Mouse (Mus musculus) brain, embryonic 14.5 days (tissue): ENCODE data around the gene Nrxn2. TPM values are rescaled to one million over a fixed set of nuclear protein-coding genes. Genes with fewer than 3 reads are reported as not detected.

Experiments used
- DNase-seq: peaks from one replicate; pipeline ENCODE4 v3.0.0-alpha.2; 2011; ENCODE audit warnings: low read depth
- CTCF ChIP-seq: fragments of 200-500 bp; IDR thresholded peaks from 2 replicates; pipeline ENCODE4 v1.5.1; 2012; ENCODE audit warnings: inconsistent platforms, mild to moderate bottlenecking, moderate library complexity, borderline replicate concordance; ENCODE audit not compliant: insufficient read depth, insufficient read length; ENCODE audit errors: extremely low read depth
- POLR2A ChIP-seq: fragments of 200-500 bp; IDR thresholded peaks from 2 replicates; pipeline ENCODE4 v1.6.1; 2012; ENCODE audit warnings: mild to moderate bottlenecking, inconsistent platforms, borderline replicate concordance; ENCODE audit not compliant: poor library complexity, insufficient read depth, insufficient read length, severe bottlenecking; ENCODE audit errors: extremely low read depth
- polyA plus RNA-seq: library from polyadenylated mRNA; depleted of rRNA; stranded (reverse); fragments of >200 nt; gene quantifications from 2 replicates; pipeline ENCODE4 v1.2.3, GENCODE M21; 2012

Nrxn2 gene
- polyA plus RNA-seq, 1 experiment: 311 TPM

- no peak for DNase-seq
- TF ChIP-seq CTCF: no peak
- no peak for TF ChIP-seq POLR2A
Measured at GRCm38 (mm10) chr19:6396237-6396636, 22.3 kb upstream of the Nrxn2 start.

- TF ChIP-seq CTCF (no peak), POLR2A (no peak)
- DNase-seq: no peak
Measured at GRCm38 (mm10) chr19:6397582-6398249, 20.8 kb upstream of the Nrxn2 start.

- DNase-seq: peak; percentile 73
- no peak for TF ChIP-seq CTCF
- no peak for TF ChIP-seq POLR2A
Measured at GRCm38 (mm10) chr19:6398447-6399284, 19.9 kb upstream of the Nrxn2 start.

GRCm38 (mm10) chr19:6399285-6400095 is 19.0 kb upstream of the Nrxn2 start, which contains the start of gene Rasgrp2:
TSS of gene Rasgrp2 (plus strand) at chr19:6399340.
- peak; percentile 53 for DNase-seq
- 0 out of 2 replicates have a peak, but pooled peaks have one; percentile 8 for TF ChIP-seq POLR2A
- no peak for TF ChIP-seq CTCF

- no peak for TF ChIP-seq CTCF
- peak; percentile 40 for DNase-seq
Measured at GRCm38 (mm10) chr19:6400096-6401086, 18.1 kb upstream of the Nrxn2 start.

- peak; percentile 46 for DNase-seq
- TF ChIP-seq POLR2A: no peak
- TF ChIP-seq CTCF: peak; percentile 83
Measured at GRCm38 (mm10) chr19:6401131-6401815, 17.3 kb upstream of the Nrxn2 start.

- DNase-seq: no peak
Measured at GRCm38 (mm10) chr19:6401951-6402350, 16.6 kb upstream of the Nrxn2 start.

GRCm38 (mm10) chr19:6403869-6404268 is 14.7 kb upstream of the Nrxn2 start:
- TF ChIP-seq POLR2A (no peak), CTCF (no peak)
- no peak for DNase-seq

More at GRCm38 (mm10) chr19:6401951-6402350, 16.6 kb upstream of the Nrxn2 start:
- TF ChIP-seq POLR2A (no peak), CTCF (no peak)

GRCm38 (mm10) chr19:6405433-6405832 is 13.1 kb upstream of the Nrxn2 start:
- no peak for TF ChIP-seq CTCF
- no peak for TF ChIP-seq POLR2A
- DNase-seq: no peak

GRCm38 (mm10) chr19:6407109-6407508 is 11.4 kb upstream of the Nrxn2 start:
- no peak for TF ChIP-seq CTCF
- no peak for TF ChIP-seq POLR2A
- no peak for DNase-seq
